Mouse (Mus musculus) spleen, adult 2 months (tissue): Measurements from ENCODE around the gene Best1.

ENCODE experiments used
- CTCF ChIP-seq: fragments of 200-500 bp; IDR thresholded peaks from 2 replicates; pipeline ENCODE4 v1.5.1; 2011; ENCODE audit warnings: mild to moderate bottlenecking, inconsistent platforms; ENCODE audit not compliant: insufficient read depth, insufficient read length, insufficient replicate concordance; ENCODE audit errors: extremely low read depth
- POLR2A ChIP-seq: fragments of 200-500 bp; IDR thresholded peaks from 2 replicates; pipeline ENCODE4 v1.6.1; 2011; ENCODE audit warnings: low read depth, low read length, inconsistent platforms

GRCm38 (mm10) chr19:9982151-9982851, 19.1 kb downstream of the Best1 start:
- no peak for TF ChIP-seq CTCF
- TF ChIP-seq POLR2A = peak; percentile 99
